Mouse (Mus musculus): Measurements from ENCODE around the gene Zfy2. TPM values are rescaled to one million over a fixed set of nuclear protein-coding genes. Genes with fewer than 3 reads are reported as not detected.

Zfy2 gene
- not detected for total RNA-seq (2021)

GRCm38 (mm10) chrY:2170309-2170708 lies at the start of gene Zfy2:
Gene Zfy2, minus strand, starts transcription at chrY:2170409.
- DNase-seq (ENCODE audit: extremely low spot score in 1 of 2, low spot score in 2 of 2): no peak
- intact Hi-C loops (cut with DNase I): no loop called here

All from left cerebral cortex, postnatal 10 days (tissue).